Mouse (Mus musculus): Measurements from ENCODE around the gene H2-Oa. TPM values are rescaled to one million over a fixed set of nuclear protein-coding genes. Genes with fewer than 3 reads are reported as not detected.
A peak's percentile ranks its signal among the peaks of the same experiment; 100 is the strongest.

Gene H2-Oa
- polyA plus RNA-seq, 1 experiment from 2014 or later: 0.65 TPM

DNA sequence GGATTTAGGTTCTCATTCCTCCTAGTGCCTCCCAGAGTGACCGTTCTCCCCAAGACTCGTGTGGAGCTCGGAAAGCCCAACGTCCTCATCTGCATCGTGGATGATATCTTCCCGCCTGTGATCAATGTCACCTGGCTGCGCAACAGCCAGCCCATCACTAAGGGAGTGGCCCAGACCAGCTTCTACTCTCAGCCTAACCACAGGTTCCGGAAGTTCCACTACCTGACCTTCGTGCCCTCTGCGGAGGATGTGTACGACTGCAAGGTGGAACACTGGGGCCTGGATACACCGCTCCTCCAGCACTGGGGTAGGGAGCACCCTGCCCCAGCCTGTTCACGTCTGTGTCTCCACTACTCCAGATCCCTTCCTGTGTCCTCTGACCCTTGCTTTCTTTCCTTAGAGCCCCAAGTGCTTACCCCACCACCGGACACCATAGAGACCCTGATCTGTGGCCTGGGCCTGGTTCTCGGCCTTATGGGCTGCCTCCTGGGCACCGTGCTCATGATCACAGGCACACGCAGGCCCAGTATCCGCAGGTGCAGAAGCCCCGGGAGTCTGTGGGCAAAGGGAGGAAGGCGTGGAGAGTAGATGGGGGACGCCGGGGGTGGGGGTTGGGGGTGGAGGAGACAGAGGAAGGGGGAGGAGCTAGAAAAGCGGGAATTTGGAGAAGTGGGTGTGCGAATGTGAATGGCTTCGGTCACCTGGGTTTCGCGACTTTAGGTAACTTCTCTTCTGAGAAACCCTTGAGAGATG is 2.3 kb downstream of the H2-Oa start:
- no peaks in the 10 kb centered on the region for H3K36me3 ChIP-seq (ENCODE audit: control insufficient read depth, insufficient read depth, low read length)
- ATAC-seq (ENCODE audit: insufficient number of reproducible peaks, insufficient read depth, low FRiP score, low read depth): no peak
- no peak overlapping the region for H3K9ac ChIP-seq (replicated peaks; ENCODE audit: low read depth, low read length)
- H3K4me3 ChIP-seq (ENCODE audit: low read depth, low read length): no peak overlapping the region
- no peak overlapping the region for H3K27ac ChIP-seq (ENCODE audit: low read length)
- no peaks in the 10 kb centered on the region for H3K27me3 ChIP-seq (ENCODE audit: control insufficient read depth, insufficient read depth, low read length)
- H3K9me3 ChIP-seq (ENCODE audit: control insufficient read depth, low read depth, low read length): no peaks in the 10 kb centered on the region
- no peaks in the 10 kb centered on the region for H3K4me1 ChIP-seq (ENCODE audit: control insufficient read depth, insufficient read depth, low read length)
- H3K4me2 ChIP-seq (replicated peaks; ENCODE audit: low read depth, low read length): no peak overlapping the region
- WGBS: 88% methylated on average over 27 of the region's 27 CpGs

DNA sequence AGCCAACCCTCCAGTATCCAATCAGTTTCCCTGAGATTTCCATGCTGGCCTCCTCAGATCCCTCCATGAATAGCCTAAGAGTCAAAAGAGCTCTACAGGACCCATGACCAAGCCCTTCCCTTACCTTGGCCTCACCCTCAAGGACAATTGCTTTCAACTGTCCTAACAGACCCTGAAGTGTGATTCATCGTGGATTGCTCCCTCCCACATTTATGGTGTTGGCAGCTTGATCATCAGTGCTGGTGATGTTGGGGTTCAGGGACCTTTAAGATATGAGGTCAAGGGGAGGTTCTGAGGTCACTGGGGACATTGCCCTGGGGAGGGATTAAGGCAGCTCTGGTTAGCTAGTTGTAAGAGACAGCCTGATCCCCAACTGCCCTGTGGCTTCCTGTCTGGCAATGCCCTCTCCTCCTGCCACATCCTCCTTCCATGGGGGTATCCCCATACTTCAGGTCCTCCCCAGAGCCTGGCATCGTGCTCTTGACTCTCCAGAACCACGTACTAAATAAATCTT is 4.4 kb downstream of the H2-Oa start:
- Histone ChIP-seq H3K9ac (replicated peaks; ENCODE audit: low read depth, low read length) (no peak overlapping the region), H3K4me2 (replicated peaks; ENCODE audit: low read depth, low read length) (no peak overlapping the region), H3K36me3 (ENCODE audit: control insufficient read depth, insufficient read depth, low read length) (no peaks in the 10 kb centered on the region), H3K27ac (ENCODE audit: low read length) (no peak overlapping the region), H3K9me3 (ENCODE audit: control insufficient read depth, low read depth, low read length) (no peaks in the 10 kb centered on the region), H3K4me3 (ENCODE audit: low read depth, low read length) (no peak overlapping the region), H3K4me1 (ENCODE audit: control insufficient read depth, insufficient read depth, low read length) (no peaks in the 10 kb centered on the region), H3K27me3 (ENCODE audit: control insufficient read depth, insufficient read depth, low read length) (no peaks in the 10 kb centered on the region)
- WGBS: 77% methylated on average over 3 of the region's 3 CpGs
- ATAC-seq (ENCODE audit: insufficient number of reproducible peaks, insufficient read depth, low FRiP score, low read depth): no peak

DNA sequence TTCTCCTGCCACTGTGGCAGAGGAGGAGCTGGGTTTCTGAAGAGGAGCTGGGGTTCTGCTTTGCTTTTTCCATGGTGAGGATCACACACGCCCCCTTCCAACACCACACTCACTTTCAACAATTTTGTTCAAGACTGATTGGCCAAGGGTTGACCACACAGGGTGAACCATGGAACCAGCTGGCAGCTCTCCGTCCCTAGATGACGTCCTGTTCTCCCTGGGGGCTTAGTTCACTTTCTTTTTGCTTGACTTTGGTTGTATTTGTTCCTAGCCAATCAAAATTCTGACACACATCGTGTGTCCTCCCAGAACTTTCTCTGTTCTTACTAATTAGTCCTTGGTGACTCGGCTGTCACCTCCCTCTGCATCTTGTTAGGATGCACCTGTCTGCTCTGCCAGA is 5.1 kb downstream of the H2-Oa start:
- no peaks in the 10 kb centered on the region for H3K36me3 ChIP-seq (ENCODE audit: control insufficient read depth, insufficient read depth, low read length)
- H3K4me3 ChIP-seq (ENCODE audit: low read depth, low read length): no peak overlapping the region
- no peak for ATAC-seq (ENCODE audit: insufficient number of reproducible peaks, insufficient read depth, low FRiP score, low read depth)
- no peak overlapping the region for H3K4me2 ChIP-seq (replicated peaks; ENCODE audit: low read depth, low read length)
- H3K9me3 ChIP-seq (ENCODE audit: control insufficient read depth, low read depth, low read length): no peaks in the 10 kb centered on the region
- no peak overlapping the region for H3K9ac ChIP-seq (replicated peaks; ENCODE audit: low read depth, low read length)
- no peaks in the 10 kb centered on the region for H3K27me3 ChIP-seq (ENCODE audit: control insufficient read depth, insufficient read depth, low read length)
- WGBS: 65% methylated on average over 5 of the region's 5 CpGs
- no peak overlapping the region for H3K27ac ChIP-seq (ENCODE audit: low read length)
- H3K4me1 ChIP-seq (ENCODE audit: control insufficient read depth, insufficient read depth, low read length): no peaks in the 10 kb centered on the region

DNA sequence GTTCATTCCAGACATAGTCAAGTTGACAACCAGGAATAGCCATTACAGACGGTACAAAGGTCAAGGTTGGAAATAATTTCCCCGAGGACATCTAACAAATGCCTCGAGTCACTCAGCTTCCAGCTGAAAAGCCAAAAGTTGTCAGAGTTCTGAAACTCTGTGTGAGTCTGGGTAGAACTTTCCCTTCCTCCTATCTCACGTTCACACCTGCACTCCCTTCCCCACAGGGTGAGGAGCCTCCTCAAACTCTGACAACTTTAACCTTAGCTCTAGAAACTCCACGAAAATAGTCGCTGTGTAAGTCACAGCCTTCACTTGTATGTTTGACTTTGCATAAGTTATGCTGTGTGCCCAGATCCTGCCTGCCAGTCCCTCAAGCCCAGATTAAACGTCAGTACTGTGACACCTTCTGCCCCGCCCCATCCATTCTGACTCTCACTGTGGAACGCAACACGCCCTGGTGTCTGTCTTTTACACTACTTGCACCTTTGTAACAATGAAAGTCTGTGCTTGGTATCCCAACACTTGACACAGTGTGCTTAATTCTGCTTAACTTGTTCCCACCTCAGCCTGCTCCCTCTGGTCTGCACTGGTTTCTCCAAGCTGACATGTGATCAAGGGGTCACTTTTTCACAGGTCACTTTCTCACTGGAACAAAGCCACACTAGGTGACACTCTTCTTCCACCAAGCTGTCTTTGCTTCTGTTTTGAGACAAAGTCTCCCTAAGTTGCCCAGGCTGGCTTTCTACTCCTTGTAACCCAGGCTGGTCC is 6.8 kb downstream of the H2-Oa start:
- 35% methylated on average over 10 of the region's 10 CpGs for WGBS
- no peak overlapping the region for H3K9ac ChIP-seq (replicated peaks; ENCODE audit: low read depth, low read length)
- no peak overlapping the region for H3K4me2 ChIP-seq (replicated peaks; ENCODE audit: low read depth, low read length)
- H3K27me3 ChIP-seq (ENCODE audit: control insufficient read depth, insufficient read depth, low read length): no peaks in the 10 kb centered on the region
- no peaks in the 10 kb centered on the region for H3K4me1 ChIP-seq (ENCODE audit: control insufficient read depth, insufficient read depth, low read length)
- no peaks in the 10 kb centered on the region for H3K9me3 ChIP-seq (ENCODE audit: control insufficient read depth, low read depth, low read length)
- ATAC-seq (ENCODE audit: insufficient number of reproducible peaks, insufficient read depth, low FRiP score, low read depth): no peak
- H3K4me3 ChIP-seq (ENCODE audit: low read depth, low read length): no peak overlapping the region
- no peaks in the 10 kb centered on the region for H3K36me3 ChIP-seq (ENCODE audit: control insufficient read depth, insufficient read depth, low read length)
- no peak overlapping the region for H3K27ac ChIP-seq (ENCODE audit: low read length)

DNA sequence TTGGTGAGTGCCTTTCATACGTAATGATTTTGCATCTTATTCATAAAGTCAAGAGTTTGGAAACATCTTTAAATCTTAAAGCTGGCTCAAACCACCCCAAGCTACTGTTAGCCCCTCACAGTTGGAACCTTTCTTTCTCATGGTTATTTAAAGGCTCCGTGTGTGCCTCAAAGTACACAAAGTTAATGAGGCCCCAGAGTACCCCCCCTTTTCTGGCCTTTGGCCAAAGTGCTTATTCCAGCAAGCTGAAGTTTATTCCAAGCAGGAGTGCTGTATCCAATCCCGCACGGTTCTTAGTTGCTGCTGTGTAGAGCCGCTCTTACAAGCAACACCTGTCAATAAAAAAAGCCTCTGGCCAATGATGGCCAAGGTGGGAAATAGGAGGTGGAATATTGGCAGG is 7.4 kb downstream of the H2-Oa start:
- Histone ChIP-seq H3K4me3 (ENCODE audit: low read depth, low read length) (no peak overlapping the region), H3K27ac (ENCODE audit: low read length) (no peak overlapping the region), H3K4me2 (replicated peaks; ENCODE audit: low read depth, low read length) (no peak overlapping the region), H3K27me3 (ENCODE audit: control insufficient read depth, insufficient read depth, low read length) (no peaks in the 10 kb centered on the region), H3K9me3 (ENCODE audit: control insufficient read depth, low read depth, low read length) (no peaks in the 10 kb centered on the region), H3K9ac (replicated peaks; ENCODE audit: low read depth, low read length) (no peak overlapping the region), H3K4me1 (ENCODE audit: control insufficient read depth, insufficient read depth, low read length) (no peaks in the 10 kb centered on the region), H3K36me3 (ENCODE audit: control insufficient read depth, insufficient read depth, low read length) (no peaks in the 10 kb centered on the region)
- 43% methylated on average over 5 of the region's 5 CpGs for WGBS
- no peak for ATAC-seq (ENCODE audit: insufficient number of reproducible peaks, insufficient read depth, low FRiP score, low read depth)

DNA sequence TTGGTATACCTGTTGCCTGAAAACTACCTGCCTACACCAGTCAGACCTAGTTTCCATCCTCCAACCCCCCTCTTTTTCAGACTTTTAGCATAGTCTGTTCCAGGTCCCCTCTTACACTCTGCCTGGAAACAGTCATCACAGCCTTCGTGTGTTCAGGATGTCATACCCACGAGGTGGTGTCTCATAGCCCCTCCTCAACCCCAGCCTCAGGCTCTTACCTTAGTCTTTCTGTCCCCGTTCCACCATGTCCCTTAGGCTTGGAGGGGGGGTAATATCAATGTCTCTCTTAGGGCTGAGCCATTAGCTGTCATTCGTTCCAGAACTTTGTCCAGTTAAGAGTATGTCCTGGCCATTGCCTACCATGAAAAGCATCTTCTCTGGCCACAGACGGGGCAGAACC is 9.0 kb downstream of the H2-Oa start:
- ATAC-seq (ENCODE audit: insufficient number of reproducible peaks, insufficient read depth, low FRiP score, low read depth): peak; percentile 18; the same call in 1 of the 2 replicates

DNA sequence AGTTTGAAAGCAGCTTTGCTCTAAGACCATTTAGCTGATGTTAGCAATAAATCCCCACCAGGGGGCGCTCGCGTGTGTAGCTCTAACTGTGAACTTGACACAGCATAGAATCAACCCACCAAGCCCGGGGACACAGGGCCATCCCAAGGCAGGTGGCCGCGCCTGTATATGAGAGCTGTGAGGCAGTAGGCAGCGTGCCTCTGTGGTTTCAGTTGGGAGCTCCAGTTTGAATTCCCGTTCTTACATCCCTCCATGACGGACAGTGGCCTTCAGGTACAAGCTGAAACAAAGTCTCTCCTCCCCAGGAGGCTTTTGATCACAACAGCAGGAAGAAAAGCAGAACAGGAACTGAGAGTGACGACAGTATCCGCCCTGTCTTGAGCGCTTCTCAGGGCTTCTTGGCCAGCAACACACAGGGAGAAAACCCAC is 9.5 kb downstream of the H2-Oa start:
- Histone ChIP-seq H3K4me1 (ENCODE audit: control insufficient read depth, insufficient read depth, low read length) (no peaks in the 10 kb centered on the region), H3K9ac (replicated peaks; ENCODE audit: low read depth, low read length) (no peak overlapping the region), H3K4me3 (ENCODE audit: low read depth, low read length) (no peak overlapping the region), H3K4me2 (replicated peaks; ENCODE audit: low read depth, low read length) (peak overlapping the region; percentile 27; the same call in 1 of the 2 replicates), H3K27ac (ENCODE audit: low read length) (no peak overlapping the region), H3K36me3 (ENCODE audit: control insufficient read depth, insufficient read depth, low read length) (no peaks in the 10 kb centered on the region), H3K9me3 (ENCODE audit: control insufficient read depth, low read depth, low read length) (no peaks in the 10 kb centered on the region), H3K27me3 (ENCODE audit: control insufficient read depth, insufficient read depth, low read length) (no peaks in the 10 kb centered on the region)
- ATAC-seq (ENCODE audit: insufficient number of reproducible peaks, insufficient read depth, low FRiP score, low read depth): peak; percentile 78
- WGBS: 6% methylated on average over 12 of the region's 12 CpGs

More for the DNA sequence above, 9.0 kb downstream of the H2-Oa start:
- Histone ChIP-seq H3K4me3 (ENCODE audit: low read depth, low read length) (no peak overlapping the region), H3K27me3 (ENCODE audit: control insufficient read depth, insufficient read depth, low read length) (no peaks in the 10 kb centered on the region), H3K27ac (ENCODE audit: low read length) (no peak overlapping the region), H3K4me1 (ENCODE audit: control insufficient read depth, insufficient read depth, low read length) (no peaks in the 10 kb centered on the region), H3K9ac (replicated peaks; ENCODE audit: low read depth, low read length) (no peak overlapping the region), H3K36me3 (ENCODE audit: control insufficient read depth, insufficient read depth, low read length) (no peaks in the 10 kb centered on the region), H3K9me3 (ENCODE audit: control insufficient read depth, low read depth, low read length) (no peaks in the 10 kb centered on the region), H3K4me2 (replicated peaks; ENCODE audit: low read depth, low read length) (no peak overlapping the region)
- WGBS: 25% methylated on average over 5 of the region's 5 CpGs

DNA sequence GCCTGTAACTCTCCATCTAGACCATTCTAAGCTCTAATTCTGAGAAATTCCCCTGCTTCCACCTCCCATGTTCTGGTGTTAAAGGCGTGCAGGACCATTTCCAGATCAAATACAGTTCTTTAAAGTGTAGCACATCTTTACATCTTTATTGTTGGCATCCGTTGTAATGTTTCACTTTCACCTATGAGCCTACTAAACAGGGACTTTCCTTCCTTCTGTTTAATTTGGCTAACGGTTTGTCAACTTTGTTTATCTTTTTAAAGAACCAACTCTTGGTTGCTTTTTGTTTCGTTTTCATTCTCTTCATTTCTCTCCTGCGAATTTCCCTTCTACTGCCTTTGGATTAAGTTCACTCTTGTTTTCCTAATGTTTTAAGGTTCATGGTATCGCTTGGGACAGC is 10.7 kb downstream of the H2-Oa start:
- H3K27ac ChIP-seq (ENCODE audit: low read length): no peak overlapping the region
- H3K9ac ChIP-seq (replicated peaks; ENCODE audit: low read depth, low read length): no peak overlapping the region
- ATAC-seq (ENCODE audit: insufficient number of reproducible peaks, insufficient read depth, low FRiP score, low read depth): no peak
- no peaks in the 10 kb centered on the region for H3K9me3 ChIP-seq (ENCODE audit: control insufficient read depth, low read depth, low read length)
- no peak overlapping the region for H3K4me3 ChIP-seq (ENCODE audit: low read depth, low read length)
- no peaks in the 10 kb centered on the region for H3K4me1 ChIP-seq (ENCODE audit: control insufficient read depth, insufficient read depth, low read length)
- WGBS: 75% methylated on average over 6 of the region's 6 CpGs
- no peaks in the 10 kb centered on the region for H3K36me3 ChIP-seq (ENCODE audit: control insufficient read depth, insufficient read depth, low read length)
- no peaks in the 10 kb centered on the region for H3K27me3 ChIP-seq (ENCODE audit: control insufficient read depth, insufficient read depth, low read length)
- no peak overlapping the region for H3K4me2 ChIP-seq (replicated peaks; ENCODE audit: low read depth, low read length)
